Mouse (Mus musculus) stomach, postnatal 0 days (tissue): ENCODE measurements around the gene Grap2.

Experiments
- CTCF ChIP-seq: IDR thresholded peaks from 2 replicates; pipeline ENCODE4 v1.5.1; 2016; ENCODE audit warnings: antibody characterized with exemption, low read depth, mild to moderate bottlenecking, moderate library complexity
- EP300 ChIP-seq: optimal IDR thresholded peaks from 2 replicates; pipeline ENCODE3; 2016; ENCODE audit warnings: antibody characterized with exemption

GRCm38 (mm10) chr15:80570226-80570625 is 2.2 kb upstream of the Grap2 start:
- no peak for TF ChIP-seq CTCF
- TF ChIP-seq EP300: no peak
